Mouse (Mus musculus) liver, embryonic 13.5 days (tissue): ENCODE measurements at regions not wholly inside any gene's neighbourhood (a gene's known extent, or its start where the extent isn't known, plus 50 kb on each side); places are given as distances from the start of the nearest gene placed in this dataset.

ENCODE experiments used
- ATAC-seq: fragments of 200-750 bp; cut with Nextera tagmentation; 2 replicates; pipeline ENCODE4 v1.8.0; 2017; ENCODE audit warnings: low read depth, mild to moderate bottlenecking, moderate number of reproducible peaks, moderate library complexity
- DNase-seq: peaks from one replicate; pipeline ENCODE4 v3.0.0; 2022
- H3K27ac ChIP-seq: fragments of 300-500 bp; sonication (generic); 2 replicates; pipeline ENCODE4 v1.5.1; 2015; ENCODE audit warnings: moderate library complexity, mild to moderate bottlenecking, inconsistent platforms
- H3K27me3 ChIP-seq: fragments of 300-500 bp; sonication (generic); 2 replicates; pipeline ENCODE4 v1.6.1; 2015; ENCODE audit warnings: mild to moderate bottlenecking, inconsistent platforms
- H3K36me3 ChIP-seq: fragments of 300-500 bp; sonication (generic); 2 replicates; pipeline ENCODE4 v1.6.1; 2015; ENCODE audit warnings: mild to moderate bottlenecking, inconsistent platforms
- H3K4me1 ChIP-seq: fragments of 300-500 bp; sonication (generic); replicated peaks from 2 replicates; pipeline ENCODE4 v1.6.1; 2015; ENCODE audit warnings: inconsistent platforms
- H3K4me2 ChIP-seq: fragments of 300-500 bp; sonication (generic); 2 replicates; pipeline ENCODE4 v1.6.1; 2015; ENCODE audit warnings: inconsistent platforms, mild to moderate bottlenecking, moderate library complexity
- H3K4me3 ChIP-seq: fragments of 300-500 bp; sonication (generic); replicated peaks from 2 replicates; pipeline ENCODE4 v1.5.1; 2015; ENCODE audit warnings: mild to moderate bottlenecking, inconsistent platforms
- H3K9ac ChIP-seq: fragments of 300-500 bp; sonication (generic); 2 replicates; pipeline ENCODE4 v1.6.1; 2015; ENCODE audit warnings: mild to moderate bottlenecking, inconsistent platforms
- H3K9me3 ChIP-seq: fragments of 300-500 bp; sonication (generic); replicated peaks from 2 replicates; pipeline ENCODE4 v1.6.1; 2016; ENCODE audit warnings: inconsistent platforms
- WGBS: fragments of 180-500 bp; shearing (Covaris S2); methylation state at CpG from one replicate; pipeline ENCODE4 v1.1.7; 2015; ENCODE audit not compliant: insufficient replicate concordance; 5-methylcytosine and 5-hydroxymethylcytosine counted together

- no peak for ATAC-seq
- no peak overlapping the region for H3K4me3 ChIP-seq
- no peaks in the 10 kb centered on the region for H3K9me3 ChIP-seq
- DNase-seq: peak; percentile 7
- no peak overlapping the region for H3K27ac ChIP-seq
- no peaks in the 10 kb centered on the region for H3K4me1 ChIP-seq
- H3K9ac ChIP-seq: no peak overlapping the region
- no peak overlapping the region for H3K4me2 ChIP-seq
- WGBS: 29% methylated on average over 5 of the region's 5 CpGs
- H3K27me3 ChIP-seq: no peaks in the 10 kb centered on the region
- H3K36me3 ChIP-seq: no peaks in the 10 kb centered on the region
Measured at GRCm38 (mm10) chr10:9012829-9013548, 127.1 kb upstream of the Sash1 start.

DNA sequence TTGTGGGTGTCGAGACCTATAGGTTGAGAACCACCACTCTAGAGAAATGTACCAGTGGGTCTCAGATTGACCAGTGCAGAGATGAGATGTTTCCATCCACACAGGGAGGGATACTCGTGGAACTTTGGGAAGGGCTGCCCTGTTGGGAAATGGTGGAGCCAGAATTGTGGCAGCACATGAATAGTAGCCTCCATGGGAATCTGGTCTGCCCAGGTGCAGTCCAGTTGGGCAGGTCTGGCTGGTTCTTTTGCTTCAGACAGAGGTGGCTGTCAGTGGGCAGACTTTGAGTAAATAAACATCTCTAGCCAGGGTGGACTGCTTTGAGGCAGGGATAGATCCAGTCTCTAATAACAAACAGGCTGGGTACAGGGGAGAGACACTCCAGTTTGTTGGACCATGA is 126.0 kb upstream of the Sash1 start:
- no peak overlapping the region for H3K27ac ChIP-seq
- 46% methylated on average over 2 of the region's 2 CpGs for WGBS
- no peak for DNase-seq
- H3K9ac ChIP-seq: no peak overlapping the region
- H3K4me1 ChIP-seq: no peaks in the 10 kb centered on the region
- no peaks in the 10 kb centered on the region for H3K27me3 ChIP-seq
- no peak overlapping the region for H3K4me2 ChIP-seq
- H3K9me3 ChIP-seq: no peaks in the 10 kb centered on the region
- H3K4me3 ChIP-seq: no peak overlapping the region
- no peaks in the 10 kb centered on the region for H3K36me3 ChIP-seq
- ATAC-seq: no peak

- Histone ChIP-seq H3K27ac (no peak overlapping the region), H3K36me3 (no peaks in the 10 kb centered on the region), H3K4me2 (no peak overlapping the region), H3K27me3 (no peaks in the 10 kb centered on the region), H3K4me3 (no peak overlapping the region), H3K9me3 (no peaks in the 10 kb centered on the region), H3K4me1 (no peaks in the 10 kb centered on the region), H3K9ac (no peak overlapping the region)
- DNase-seq: no peak
- ATAC-seq: no peak
- WGBS: 78% methylated on average over 13 of the region's 13 CpGs
Measured at GRCm38 (mm10) chr10:9010191-9010590, 124.3 kb upstream of the Sash1 start.

- Histone ChIP-seq H3K4me2 (no peak overlapping the region), H3K36me3 (no peaks in the 10 kb centered on the region), H3K27ac (no peak overlapping the region), H3K4me3 (no peak overlapping the region), H3K27me3 (no peaks in the 10 kb centered on the region), H3K9ac (no peak overlapping the region), H3K9me3 (no peaks in the 10 kb centered on the region), H3K4me1 (no peaks in the 10 kb centered on the region)
- ATAC-seq (no peak), DNase-seq (no peak)
- 57% methylated on average over 10 of the region's 10 CpGs for WGBS
Measured at GRCm38 (mm10) chr10:9005140-9005909, 119.5 kb upstream of the Sash1 start.

GRCm38 (mm10) chr10:9002261-9002660 is 116.4 kb upstream of the Sash1 start:
- ATAC-seq (no peak), DNase-seq (no peak)
- Histone ChIP-seq H3K4me1 (no peaks in the 10 kb centered on the region), H3K9ac (no peak overlapping the region), H3K36me3 (no peaks in the 10 kb centered on the region), H3K4me3 (no peak overlapping the region), H3K9me3 (no peaks in the 10 kb centered on the region), H3K4me2 (no peak overlapping the region), H3K27me3 (no peaks in the 10 kb centered on the region), H3K27ac (no peak overlapping the region)
- WGBS: 74% methylated on average over 5 of the region's 5 CpGs

DNA sequence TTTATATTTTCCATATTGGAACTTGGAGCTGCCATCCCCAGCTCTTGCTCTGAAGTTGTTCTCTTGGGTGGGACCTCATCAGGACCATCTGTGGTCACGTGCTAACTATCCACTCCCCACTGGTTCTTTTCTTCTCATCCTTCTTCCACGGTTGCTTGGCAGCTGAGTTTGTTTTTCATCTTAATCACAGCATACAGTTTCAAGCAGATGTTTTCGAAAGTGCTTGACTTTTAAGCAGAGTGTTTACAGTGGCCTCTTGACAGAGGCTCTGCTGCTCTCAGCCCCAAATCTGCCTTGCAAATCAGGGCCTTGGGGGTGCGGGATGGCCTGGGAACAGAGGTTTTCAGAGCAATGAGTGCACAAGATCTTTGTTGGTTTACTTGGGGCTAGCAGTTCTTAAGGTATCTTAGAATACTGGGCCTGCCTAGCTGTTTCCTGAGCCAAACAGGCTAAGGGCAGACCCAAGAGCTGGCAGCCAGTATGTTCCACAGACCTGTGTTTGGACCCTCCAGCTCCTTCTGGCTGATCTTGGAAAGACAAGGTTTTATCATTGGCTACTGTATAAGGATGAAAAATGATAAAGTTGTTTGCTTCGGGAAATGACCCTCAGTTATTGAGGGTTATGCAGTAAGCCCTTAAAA is 113.0 kb upstream of the Sash1 start:
- ATAC-seq (no peak), DNase-seq (no peak)
- no peaks in the 10 kb centered on the region for H3K27me3 ChIP-seq
- H3K4me3 ChIP-seq: no peak overlapping the region
- WGBS: 33% methylated on average over 5 of the region's 5 CpGs
- H3K4me2 ChIP-seq: no peak overlapping the region
- no peak overlapping the region for H3K9ac ChIP-seq
- no peaks in the 10 kb centered on the region for H3K9me3 ChIP-seq
- H3K4me1 ChIP-seq: no peaks in the 10 kb centered on the region
- no peaks in the 10 kb centered on the region for H3K36me3 ChIP-seq
- no peak overlapping the region for H3K27ac ChIP-seq

GRCm38 (mm10) chr10:8998356-8998755 is 112.5 kb upstream of the Sash1 start:
- DNase-seq (no peak), ATAC-seq (no peak)
- Histone ChIP-seq H3K27me3 (no peaks in the 10 kb centered on the region), H3K4me3 (no peak overlapping the region), H3K36me3 (no peaks in the 10 kb centered on the region), H3K4me2 (no peak overlapping the region), H3K27ac (no peak overlapping the region), H3K9me3 (no peaks in the 10 kb centered on the region), H3K9ac (no peak overlapping the region), H3K4me1 (no peaks in the 10 kb centered on the region)
- WGBS: 44% methylated on average over 2 of the region's 2 CpGs

GRCm38 (mm10) chr10:8995097-8995496 is 109.2 kb upstream of the Sash1 start:
- 43% methylated on average over 3 of the region's 3 CpGs for WGBS
- no peak for DNase-seq
- Histone ChIP-seq H3K4me2 (no peak overlapping the region), H3K9me3 (no peaks in the 10 kb centered on the region), H3K4me3 (no peak overlapping the region), H3K27me3 (no peaks in the 10 kb centered on the region), H3K27ac (no peak overlapping the region), H3K9ac (no peak overlapping the region), H3K36me3 (no peaks in the 10 kb centered on the region), H3K4me1 (no peaks in the 10 kb centered on the region)
- ATAC-seq: no peak

DNA sequence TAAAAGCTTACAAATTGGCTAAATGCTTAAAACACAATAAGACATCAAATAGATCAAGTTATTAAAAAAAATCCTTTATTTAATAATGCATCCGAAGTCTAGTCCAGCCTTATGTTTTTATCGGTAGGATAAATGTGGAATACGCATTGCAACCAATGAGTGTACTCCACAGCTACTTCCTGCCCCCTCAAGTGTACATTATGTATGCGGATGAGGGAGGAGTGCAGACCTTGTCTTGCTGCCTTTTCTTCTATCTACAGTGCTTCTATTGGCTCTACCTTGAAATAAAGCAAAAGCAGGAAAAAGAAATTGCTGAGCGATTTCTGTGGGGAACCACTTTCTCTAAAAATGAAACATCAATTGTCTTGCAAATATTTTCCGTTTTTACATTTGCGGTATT is 100.5 kb upstream of the Sash1 start:
- WGBS: 75% methylated on average over 7 of the region's 7 CpGs
- H3K4me3 ChIP-seq: no peak overlapping the region
- no peaks in the 10 kb centered on the region for H3K4me1 ChIP-seq
- H3K27me3 ChIP-seq: no peaks in the 10 kb centered on the region
- H3K27ac ChIP-seq: no peak overlapping the region
- ATAC-seq (no peak), DNase-seq (no peak)
- no peaks in the 10 kb centered on the region for H3K36me3 ChIP-seq
- no peaks in the 10 kb centered on the region for H3K9me3 ChIP-seq
- no peak overlapping the region for H3K9ac ChIP-seq
- H3K4me2 ChIP-seq: no peak overlapping the region

- H3K36me3 ChIP-seq: no peaks in the 10 kb centered on the region
- H3K4me1 ChIP-seq: no peaks in the 10 kb centered on the region
- H3K4me3 ChIP-seq: no peak overlapping the region
- no peak overlapping the region for H3K9ac ChIP-seq
- H3K27me3 ChIP-seq: no peaks in the 10 kb centered on the region
- H3K27ac ChIP-seq: no peak overlapping the region
- no peaks in the 10 kb centered on the region for H3K9me3 ChIP-seq
- ATAC-seq (no peak), DNase-seq (no peak)
- H3K4me2 ChIP-seq: no peak overlapping the region
- WGBS: 63% methylated on average over 4 of the region's 4 CpGs
Measured at GRCm38 (mm10) chr10:8983347-8983746, 97.5 kb upstream of the Sash1 start.

- 57% methylated on average over 1 of the region's 1 CpGs for WGBS
- H3K27me3 ChIP-seq: no peaks in the 10 kb centered on the region
- H3K36me3 ChIP-seq: no peaks in the 10 kb centered on the region
- DNase-seq (no peak), ATAC-seq (no peak)
- H3K9ac ChIP-seq: no peak overlapping the region
- no peak overlapping the region for H3K4me2 ChIP-seq
- no peak overlapping the region for H3K27ac ChIP-seq
- no peaks in the 10 kb centered on the region for H3K4me1 ChIP-seq
- H3K4me3 ChIP-seq: no peak overlapping the region
- H3K9me3 ChIP-seq: no peaks in the 10 kb centered on the region
Measured at GRCm38 (mm10) chr10:8980568-8980967, 94.7 kb upstream of the Sash1 start.
